Mouse (Mus musculus): ENCODE measurements around the gene Cd4.

Cd4 gene

DNA sequence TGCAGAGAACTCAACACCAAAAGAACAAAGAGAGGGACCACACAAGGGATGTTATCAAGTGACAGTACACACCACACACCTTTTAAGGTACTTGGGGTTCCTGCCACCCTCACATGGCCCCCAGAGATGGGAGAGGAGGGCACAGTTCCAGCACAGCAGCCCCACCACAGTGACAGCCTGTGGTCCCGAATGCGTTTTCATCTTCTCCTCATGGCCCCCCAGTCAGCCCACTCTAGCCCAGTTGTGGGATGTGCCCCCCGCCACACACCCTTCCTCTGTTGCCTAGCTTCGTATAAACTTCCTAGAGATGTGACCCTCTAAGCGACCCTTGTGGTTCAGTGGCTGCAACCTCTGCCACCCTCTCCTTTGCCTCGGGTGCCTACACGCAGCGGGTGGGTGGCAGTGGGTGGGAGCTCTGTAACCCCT, 2.1 kb downstream of the Cd4 start:
- no peak for DNase-seq (ENCODE audit: extremely low read depth, low read depth)

DNA sequence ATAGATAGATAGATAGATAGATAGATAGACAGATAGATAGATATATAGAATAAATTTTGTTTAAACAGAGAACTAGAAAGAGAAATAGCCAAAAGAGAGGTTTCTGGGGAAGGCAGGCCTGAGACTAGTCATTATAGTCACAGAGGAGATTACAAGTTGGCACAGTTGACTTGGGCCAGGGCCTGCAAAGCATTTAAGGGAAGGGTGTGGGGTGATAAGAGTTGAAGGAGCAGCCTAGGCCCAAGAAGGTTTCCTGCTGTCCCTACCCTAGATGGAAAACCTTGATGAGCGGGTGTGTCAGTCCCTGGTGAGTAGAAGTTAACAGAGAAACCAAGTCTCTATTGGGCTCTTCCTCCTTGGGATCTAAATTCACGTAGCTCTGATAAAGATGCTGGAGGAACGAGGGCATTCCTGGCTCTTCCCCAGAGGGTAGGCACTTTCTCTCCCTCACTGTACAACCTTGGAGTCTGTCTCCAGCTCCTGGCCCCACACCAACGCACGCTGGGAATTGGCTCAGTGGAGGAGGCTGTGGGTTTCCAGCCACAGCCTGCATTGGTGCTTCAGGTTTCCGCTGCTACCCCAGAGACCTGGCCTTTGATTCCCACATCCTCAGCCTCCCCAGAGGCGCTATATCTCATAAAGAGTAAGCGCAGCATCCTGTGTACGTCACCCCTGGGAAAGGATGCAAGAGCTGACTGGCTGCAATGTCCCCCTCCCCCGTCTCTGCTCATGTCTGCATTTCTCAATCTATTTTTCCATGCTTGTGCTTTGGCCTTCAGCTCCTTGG, 3.1 kb downstream of the Cd4 start:
- no peak for DNase-seq (ENCODE audit: extremely low read depth, low read depth)

DNA sequence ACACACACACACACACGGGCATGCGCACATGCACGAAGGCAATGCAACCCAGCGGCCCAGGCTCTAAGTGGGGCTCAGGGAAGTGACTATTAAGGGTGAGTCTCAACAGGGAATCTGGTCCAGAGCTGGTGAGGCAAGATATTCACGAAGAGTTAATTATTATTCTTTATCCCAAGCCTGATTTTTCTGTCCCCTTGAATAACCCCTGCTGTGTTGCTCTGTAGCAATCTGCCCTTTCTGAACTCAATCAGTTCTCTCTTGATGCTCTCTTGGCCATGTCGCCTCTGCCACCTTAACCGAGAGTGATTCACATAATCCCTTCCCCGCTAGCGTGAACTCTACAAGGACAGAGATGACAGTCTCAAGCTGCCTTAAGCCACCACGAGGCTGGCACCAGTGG, 4.7 kb downstream of the Cd4 start:
- no peak for DNase-seq (ENCODE audit: extremely low read depth, low read depth)

- no peak for DNase-seq (ENCODE audit: extremely low read depth, low read depth)
These were observed 6.2 kb downstream of the Cd4 start for GRCm38 (mm10) chr6:124881821-124882220.

DNA sequence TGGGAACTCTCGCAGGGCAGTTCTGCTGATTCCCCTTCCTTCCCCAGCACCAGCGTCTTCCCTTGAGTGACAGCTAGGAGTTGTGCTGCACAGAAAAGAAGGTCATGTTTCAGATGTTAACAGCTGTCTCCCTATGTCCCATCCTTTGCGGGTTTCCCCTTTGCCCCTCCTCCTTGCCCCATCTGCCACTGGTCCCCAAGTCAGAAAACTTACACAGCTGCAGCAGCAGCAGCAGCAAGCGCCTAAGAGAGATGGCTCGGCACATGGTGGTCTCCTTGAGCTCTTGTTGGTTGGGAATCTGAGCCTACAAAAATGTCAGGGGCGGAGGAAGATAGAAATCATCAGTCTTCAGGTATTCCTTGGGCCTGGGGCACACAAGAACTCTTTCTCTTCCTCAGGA, 8.6 kb downstream of the Cd4 start:
- no peak for DNase-seq (ENCODE audit: extremely low read depth, low read depth)

- no peak for DNase-seq (ENCODE audit: extremely low read depth, low read depth)
These were observed 13.7 kb downstream of the Cd4 start for GRCm38 (mm10) chr6:124874348-124874747.

GRCm38 (mm10) chr6:124866560-124866959, 21.5 kb downstream of the Cd4 start:
- DNase-seq (ENCODE audit: extremely low read depth, low read depth): no peak

GRCm38 (mm10) chr6:124865766-124866362, 22.2 kb downstream of the Cd4 start:
- no peak for DNase-seq (ENCODE audit: extremely low read depth, low read depth)

GRCm38 (mm10) chr6:124863658-124864298, 24.2 kb downstream of the Cd4 start, which contains the start of gene Gpr162:
TSS of gene Gpr162 (minus strand) at chr6:124863983.
- no peak for DNase-seq (ENCODE audit: extremely low read depth, low read depth)

DNA sequence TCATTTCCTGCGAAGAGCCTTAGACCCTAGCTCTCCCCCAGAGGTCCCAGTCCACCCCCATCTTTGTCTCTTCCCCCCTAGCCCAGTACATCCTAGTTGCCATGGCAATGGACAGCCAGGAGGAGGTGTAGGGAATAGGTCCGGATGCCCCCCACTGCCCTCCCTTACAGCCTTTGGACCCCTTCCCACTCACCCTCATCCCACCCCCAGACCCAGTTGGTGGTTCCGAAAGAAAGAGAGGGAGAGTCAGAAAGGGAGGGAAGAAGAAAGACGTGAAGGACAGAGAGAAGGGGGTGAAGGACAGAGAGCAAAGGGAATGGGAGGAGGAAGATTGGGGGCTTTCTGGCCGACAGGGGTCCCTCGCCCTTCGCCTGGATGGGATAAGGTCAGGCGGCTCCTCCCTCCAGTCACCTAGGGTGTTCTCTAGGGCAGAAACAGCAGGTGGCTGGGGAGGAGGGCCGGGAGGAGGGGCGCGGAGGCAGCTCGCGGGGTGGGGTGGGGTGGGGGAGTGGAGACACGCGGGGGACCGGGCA, 24.8 kb downstream of the Cd4 start:
- no peak for DNase-seq (ENCODE audit: extremely low read depth, low read depth)

DNA sequence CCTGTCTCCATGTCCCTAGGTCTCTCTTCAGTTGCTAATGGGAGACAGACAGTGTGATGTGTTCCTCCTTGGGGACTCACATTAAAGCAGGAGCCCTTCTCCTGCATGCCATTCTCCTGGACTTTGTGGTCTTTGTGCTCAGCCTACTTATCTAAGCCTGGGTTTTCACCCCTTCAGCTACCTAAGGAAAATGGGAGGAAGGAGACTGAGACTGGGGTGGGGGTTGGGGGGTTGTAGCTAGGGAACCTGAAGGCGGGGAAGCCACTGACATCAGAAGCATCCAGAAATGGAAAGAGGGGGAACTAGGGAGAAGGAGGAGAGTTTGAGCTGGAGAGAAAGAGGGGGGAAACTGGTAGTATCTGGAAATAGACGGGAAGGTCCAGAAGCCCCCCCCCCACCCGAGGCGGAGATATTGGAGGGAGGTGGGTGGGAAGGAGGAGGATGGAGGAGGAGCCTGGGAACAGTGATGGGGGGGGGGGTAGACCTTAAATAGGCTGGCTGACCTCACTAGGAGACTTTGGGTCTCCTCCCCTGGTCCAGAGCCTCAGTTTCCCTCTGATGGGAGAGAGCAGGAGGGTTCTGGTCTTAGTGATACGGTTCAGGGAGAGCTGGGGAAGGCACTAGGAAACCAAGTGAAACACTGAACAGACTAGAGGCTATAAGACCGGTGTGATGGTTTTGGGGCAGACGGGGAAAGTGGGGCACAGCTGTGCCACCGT, 25.5 kb downstream of the Cd4 start:
- no peak for DNase-seq (ENCODE audit: extremely low read depth, low read depth)

- DNase-seq (ENCODE audit: extremely low read depth, low read depth): no peak
These were observed 26.2 kb downstream of the Cd4 start for GRCm38 (mm10) chr6:124861802-124862201.

DNA sequence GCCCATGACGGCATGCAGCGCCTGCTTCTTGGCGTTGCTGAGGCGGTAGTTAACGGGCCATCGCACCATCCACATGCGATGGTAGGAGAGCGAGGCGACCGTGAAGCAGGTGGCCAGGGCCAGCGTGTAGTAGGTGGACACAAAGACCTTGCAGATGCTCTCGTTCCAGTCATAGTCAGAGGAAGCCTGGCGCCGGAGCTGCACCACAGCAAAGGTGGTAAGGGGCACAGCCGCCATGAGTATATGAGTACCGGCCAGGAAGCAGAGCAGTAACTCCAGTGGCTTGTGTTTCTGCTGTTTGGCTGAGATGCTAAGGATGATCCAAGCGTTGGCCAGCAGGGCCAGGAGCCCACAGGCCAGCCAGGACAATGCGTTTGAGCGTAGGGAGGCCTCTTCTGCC, 26.8 kb downstream of the Cd4 start:
- DNase-seq (ENCODE audit: extremely low read depth, low read depth): no peak

GRCm38 (mm10) chr6:124860511-124860910, 27.5 kb downstream of the Cd4 start:
- DNase-seq (ENCODE audit: extremely low read depth, low read depth): no peak

DNA sequence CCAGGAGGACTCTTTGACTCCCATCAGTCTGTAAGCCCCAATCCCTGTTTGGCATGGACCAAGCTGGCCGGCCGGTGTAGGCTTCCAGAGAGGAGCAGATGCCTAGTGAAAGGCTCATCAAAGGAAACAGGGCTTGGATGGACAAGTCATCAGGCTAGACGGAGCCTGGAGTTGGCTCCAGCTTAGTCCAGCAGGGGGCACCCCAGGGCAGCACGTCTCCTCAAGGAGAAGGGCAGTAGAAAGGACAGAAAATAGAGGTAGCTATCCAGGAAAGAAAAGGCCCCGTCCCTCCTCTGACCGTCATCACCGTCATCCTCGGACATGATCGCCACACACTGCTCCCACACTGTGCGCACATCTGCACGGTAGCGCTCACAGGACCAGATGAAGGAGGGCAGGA, 28.3 kb downstream of the Cd4 start:
- DNase-seq (ENCODE audit: extremely low read depth, low read depth): no peak

DNA sequence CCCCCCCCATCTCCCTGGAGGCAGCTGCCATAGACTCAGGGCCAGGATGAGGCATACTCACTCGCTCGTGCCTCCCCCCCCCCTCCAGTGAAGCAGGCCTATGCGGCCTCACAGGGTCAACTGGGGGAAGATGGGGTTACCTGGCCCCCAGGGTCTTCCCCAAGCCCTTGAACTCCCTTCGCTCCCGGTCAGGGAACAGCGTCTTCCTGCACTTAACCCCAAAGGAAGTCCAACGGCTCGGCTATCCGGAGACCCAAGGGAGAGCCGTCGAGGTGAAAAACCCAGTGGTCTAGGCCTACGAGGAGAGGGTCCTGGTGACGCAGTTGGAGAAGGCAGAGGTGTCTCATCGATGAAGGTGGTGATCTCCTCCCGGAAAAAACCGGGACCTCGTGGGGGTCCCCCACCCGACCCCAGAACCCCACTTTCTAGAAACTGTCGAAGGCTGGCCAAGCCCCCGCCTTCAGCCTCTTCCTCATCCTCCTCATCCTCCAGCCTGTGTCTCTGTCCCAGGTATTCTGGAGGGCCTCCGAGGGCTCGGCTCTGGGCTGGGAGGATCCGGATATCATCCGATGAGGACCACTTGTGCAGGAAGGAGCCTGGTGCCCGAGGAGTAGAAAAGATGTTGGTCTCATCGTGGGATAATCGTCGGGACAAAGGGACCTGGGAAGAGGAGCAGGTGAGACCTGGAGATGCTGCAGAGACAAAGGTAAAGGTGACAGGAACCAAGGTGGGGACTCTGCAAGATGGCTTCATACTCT, 29.3 kb downstream of the Cd4 start:
- DNase-seq (ENCODE audit: extremely low read depth, low read depth): no peak

DNA sequence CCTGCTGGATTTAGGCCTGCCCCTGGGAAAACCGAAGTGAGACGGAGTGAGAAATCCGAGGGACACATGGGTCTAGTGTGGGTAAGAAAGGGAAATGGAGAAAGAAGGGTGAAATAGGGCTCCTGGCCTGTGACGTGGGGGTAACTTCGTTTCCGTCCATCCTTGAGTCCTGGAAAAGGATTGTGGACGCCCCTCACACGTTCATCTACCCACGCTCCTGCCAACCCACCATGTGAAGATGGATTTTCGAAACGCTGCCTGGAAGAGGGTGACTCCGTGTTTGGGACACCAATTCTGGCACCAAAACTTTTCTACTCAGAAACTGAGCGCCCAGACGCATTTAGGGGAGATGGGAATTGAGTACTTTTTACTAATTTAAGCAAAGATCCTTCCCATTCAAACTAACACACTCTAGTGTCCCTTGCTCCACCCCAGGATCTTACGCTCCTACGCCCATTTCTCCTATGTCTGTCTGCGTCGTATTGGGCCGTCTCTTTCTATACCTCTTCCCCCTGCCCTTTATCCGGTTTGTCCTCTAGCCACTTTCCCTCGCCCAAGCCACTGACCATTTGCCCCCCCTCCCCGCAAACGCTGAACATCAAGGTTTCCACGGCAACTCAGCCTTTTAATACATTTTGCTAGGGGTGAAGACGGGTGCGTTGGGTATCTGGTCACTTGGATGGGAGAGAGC, 30.0 kb downstream of the Cd4 start:
- DNase-seq (ENCODE audit: extremely low read depth, low read depth): no peak

DNA sequence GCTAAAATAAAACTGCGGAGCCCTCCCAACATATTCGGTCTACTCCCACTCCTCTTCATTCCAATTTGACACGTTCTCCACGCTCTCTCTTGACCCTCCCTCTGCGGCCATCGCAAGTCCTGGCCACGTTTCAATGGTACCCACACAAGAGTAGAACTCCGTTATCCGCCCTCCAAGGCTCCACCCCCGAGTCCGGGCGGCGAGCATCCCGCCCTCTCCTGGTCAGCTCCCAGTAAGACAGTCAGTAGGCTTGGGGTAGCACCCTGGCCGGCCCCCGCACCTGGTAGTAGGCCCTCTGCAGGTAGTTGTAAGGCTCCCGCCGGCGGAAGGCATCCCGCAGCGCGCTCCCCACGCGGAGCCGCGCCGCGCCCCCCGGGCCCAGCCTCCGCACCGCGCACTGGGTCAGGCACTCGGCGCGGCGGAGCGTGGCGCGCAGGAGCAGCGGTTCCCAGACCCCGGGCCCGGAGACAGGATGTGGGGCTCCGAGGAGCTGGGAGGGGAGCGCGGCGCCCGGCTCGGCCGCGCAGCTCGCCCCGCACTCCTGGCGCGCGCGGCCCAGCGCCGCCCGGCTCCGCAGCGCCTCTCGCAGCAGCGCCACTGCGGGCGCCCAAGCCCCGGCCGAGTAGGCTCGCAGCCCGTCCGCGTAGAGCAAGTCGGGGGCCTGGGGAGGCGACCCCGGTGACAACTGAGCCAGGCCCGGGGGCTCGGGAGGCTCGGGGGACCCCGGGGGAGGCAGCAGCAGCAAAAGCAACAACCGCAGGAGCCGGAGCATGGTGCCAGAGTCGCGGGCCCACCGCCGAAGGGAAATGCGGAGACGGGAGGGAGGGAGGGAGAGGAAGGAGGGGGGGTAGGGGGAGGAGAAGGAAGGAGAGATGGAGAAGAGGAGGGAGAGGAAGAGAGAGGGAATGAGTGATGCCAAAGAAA, 30.8 kb downstream of the Cd4 start, which contains the start of gene P3h3:
Gene P3h3, minus strand, starts transcription at position 837 of the 924 bp plus-strand sequence.
- peak; percentile 44 for DNase-seq (ENCODE audit: extremely low read depth, low read depth)

DNA sequence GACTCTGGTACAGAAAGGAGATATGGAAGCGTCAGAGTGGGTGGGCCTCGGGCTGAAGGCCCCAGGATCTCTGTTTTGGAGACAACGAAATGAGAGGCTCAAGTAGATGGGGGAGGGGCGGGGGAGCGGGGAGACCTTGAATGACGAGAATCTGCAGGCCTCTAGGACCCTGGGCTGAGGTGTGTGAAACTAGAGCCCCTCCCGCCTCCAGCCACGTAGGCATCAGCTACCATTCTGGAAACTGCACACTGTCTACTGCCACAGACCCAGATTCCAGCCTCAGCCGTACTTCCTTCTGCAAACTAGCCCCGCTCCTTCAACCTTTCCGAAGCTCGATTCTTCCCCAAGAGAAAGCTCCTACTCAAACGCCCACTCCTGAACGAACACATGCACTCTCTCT, 31.7 kb downstream of the Cd4 start:
- no peak for DNase-seq (ENCODE audit: extremely low read depth, low read depth)
